ENCODE assay signal across 8 mouse cellular contexts in the genomic region with DNA sequence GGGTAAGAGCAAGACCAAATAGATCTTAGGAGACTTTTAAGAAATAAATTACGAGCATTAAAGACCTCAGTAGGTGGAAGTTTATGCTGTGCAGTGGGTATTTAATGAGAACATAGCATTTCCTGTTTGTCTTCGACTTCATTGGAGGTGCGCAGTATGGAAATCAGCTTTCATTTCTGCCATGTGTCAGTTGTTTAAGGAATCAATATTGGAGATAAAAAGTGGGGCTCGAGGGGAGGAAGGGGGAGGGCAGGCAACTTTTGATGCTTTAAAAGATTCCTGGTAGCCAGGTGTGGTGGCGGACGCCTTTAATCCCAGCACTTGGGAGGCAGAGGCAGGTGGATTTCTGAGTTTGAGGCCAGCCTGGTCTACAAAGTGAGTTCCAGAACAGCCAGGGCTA. TPM values are rescaled to one million over a fixed set of nuclear protein-coding genes. Genes with fewer than 3 reads are reported as not detected.
DNase-seq lines count a peak whose midpoint lies in the region; ATAC-seq and TF ChIP-seq lines count a peak whose summit lies in the region.

No protein-coding gene starts in this region.

- peak overlapping the region; percentile 95 for H3K27ac ChIP-seq in lung, embryonic 15.5 days
- no peak overlapping the region for H3K27ac ChIP-seq in embryonic facial prominence, embryonic 14.5 days (replicated peaks; ENCODE audit: low read depth, low read length)
- peak overlapping the region; percentile 99; the same call in 1 of the 2 replicates for H3K27ac ChIP-seq in intestine, postnatal 0 days (ENCODE audit: low read depth, low read length)
- no peak overlapping the region for H3K27ac ChIP-seq in neural tube, embryonic 14.5 days (ENCODE audit: low read depth, low read length)

- 61% methylated on average over 6 of the region's 6 CpGs for WGBS in lung, embryonic 15.5 days
- 68% methylated on average over 6 of the region's 6 CpGs for WGBS in embryonic facial prominence, embryonic 14.5 days
- 44% methylated on average over 6 of the region's 6 CpGs for WGBS in intestine, postnatal 0 days
- WGBS in neural tube, embryonic 14.5 days: 71% methylated on average over 6 of the region's 6 CpGs

- H3K9ac ChIP-seq in lung, embryonic 15.5 days: no peak overlapping the region
- H3K9ac ChIP-seq in embryonic facial prominence, embryonic 14.5 days (ENCODE audit: low read depth, low read length): peak overlapping the region; percentile 68; the same call in 1 of the 2 replicates
- peak overlapping the region; percentile 79 for H3K9ac ChIP-seq in intestine, postnatal 0 days (ENCODE audit: low read depth, low read length)
- H3K9ac ChIP-seq in neural tube, embryonic 14.5 days (replicated peaks; ENCODE audit: low read depth, low read length): no peak overlapping the region; the same call in 1 of the 2 replicates

- no peaks in the 10 kb centered on the region for H3K9me3 ChIP-seq in lung, embryonic 15.5 days
- H3K9me3 ChIP-seq in embryonic facial prominence, embryonic 14.5 days (ENCODE audit: control insufficient read depth, low read length): no peaks in the 10 kb centered on the region
- H3K9me3 ChIP-seq in intestine, postnatal 0 days (ENCODE audit: control insufficient read depth): no peaks in the 10 kb centered on the region
- H3K9me3 ChIP-seq in neural tube, embryonic 14.5 days (ENCODE audit: control insufficient read depth, low read length): no peaks in the 10 kb centered on the region

- peaks cover 21% of the 10 kb centered on the region for H3K4me1 ChIP-seq in lung, embryonic 15.5 days
- H3K4me1 ChIP-seq in embryonic facial prominence, embryonic 14.5 days (ENCODE audit: control insufficient read depth, insufficient read depth, low read length): no peaks in the 10 kb centered on the region; the same call in 1 of the 2 replicates
- H3K4me1 ChIP-seq in intestine, postnatal 0 days (replicated peaks; ENCODE audit: control insufficient read depth, insufficient read depth, low read length): 0 out of 2 replicates have a peak, but pooled peaks cover 4% of the 10 kb centered on the region
- peaks cover 9% of the 10 kb centered on the region; the same call in 1 of the 2 replicates for H3K4me1 ChIP-seq in neural tube, embryonic 14.5 days (ENCODE audit: control insufficient read depth, insufficient read depth, low read length)

- no peaks in the 10 kb centered on the region for H3K27me3 ChIP-seq in lung, embryonic 15.5 days
- H3K27me3 ChIP-seq in embryonic facial prominence, embryonic 14.5 days (replicated peaks; ENCODE audit: control insufficient read depth, insufficient read depth, low read length): no peaks in the 10 kb centered on the region
- no peaks in the 10 kb centered on the region for H3K27me3 ChIP-seq in intestine, postnatal 0 days (replicated peaks; ENCODE audit: control insufficient read depth, insufficient read depth, low read length)
- H3K27me3 ChIP-seq in neural tube, embryonic 14.5 days (ENCODE audit: control insufficient read depth, insufficient read depth, low read length): no peaks in the 10 kb centered on the region

- ATAC-seq in lung, embryonic 15.5 days (ENCODE audit: borderline replicate concordance, extremely low read depth, low FRiP score, low TSS enrichment): no peak
- 0 out of 2 replicates have a peak, but pooled peaks have one; percentile 3 for ATAC-seq in embryonic facial prominence, embryonic 14.5 days (ENCODE audit: low read depth)
- ATAC-seq in intestine, postnatal 0 days: no peak
- ATAC-seq in neural tube, embryonic 14.5 days (ENCODE audit: low read depth): no peak; the same call in 1 of the 2 replicates
- no peak for ATAC-seq in frontal cortex, adult (ENCODE audit: low TSS enrichment)

- no peak for TF ChIP-seq CTCF in intestine, postnatal 0 days (IDR thresholded peaks at IDR 0.05; ENCODE audit: low read depth)

- no peaks in the 10 kb centered on the region for H3K36me3 ChIP-seq in lung, embryonic 15.5 days
- H3K36me3 ChIP-seq in embryonic facial prominence, embryonic 14.5 days (ENCODE audit: control insufficient read depth, insufficient read depth, low read length): no peaks in the 10 kb centered on the region
- H3K36me3 ChIP-seq in intestine, postnatal 0 days (ENCODE audit: control insufficient read depth, insufficient read depth): no peaks in the 10 kb centered on the region
- no peaks in the 10 kb centered on the region for H3K36me3 ChIP-seq in neural tube, embryonic 14.5 days (ENCODE audit: control insufficient read depth, insufficient read depth, low read length)

- peak overlapping the region; percentile 72 for H3K4me2 ChIP-seq in lung, embryonic 15.5 days
- peak overlapping the region; percentile 72 for H3K4me2 ChIP-seq in embryonic facial prominence, embryonic 14.5 days (ENCODE audit: low read depth, low read length)
- H3K4me2 ChIP-seq in intestine, postnatal 0 days (replicated peaks; ENCODE audit: low read depth): peak overlapping the region; percentile 84
- H3K4me2 ChIP-seq in neural tube, embryonic 14.5 days (ENCODE audit: low read depth, low read length): peak overlapping the region; percentile 61; the same call in 1 of the 2 replicates

- DNase-seq in lung, postnatal 14 days: no peak
- no peak for DNase-seq in embryonic facial prominence, embryonic 14.5 days (ENCODE audit: low spot score)
- no peak for DNase-seq in thymus, postnatal 10 days (ENCODE audit: low spot score in 2 of 2)
- DNase-seq in lung, postnatal 36 days: no peak

- peak overlapping the region; percentile 51 for H3K4me3 ChIP-seq in lung, embryonic 15.5 days
- H3K4me3 ChIP-seq in embryonic facial prominence, embryonic 14.5 days (ENCODE audit: low read depth, low read length): peak overlapping the region; percentile 47
- H3K4me3 ChIP-seq in intestine, postnatal 0 days (ENCODE audit: low read depth, low read length): peak overlapping the region; percentile 54
- H3K4me3 ChIP-seq in neural tube, embryonic 14.5 days (ENCODE audit: low read depth, low read length): peak overlapping the region; percentile 53; the same call in 1 of the 2 replicates

RNA-seq across cellular contexts. Expression of gene Hivep2, which starts 16.4 kb away (rescaled TPM):
- 5.1 and 6.0 TPM in 2 replicates for polyA plus RNA-seq in lung, embryonic 15.5 days (2015; fragmentation: Nextera tagmentation; extraction: Ambion mirVana)
- polyA plus RNA-seq in embryonic facial prominence, embryonic 14.5 days (2014; fragmentation: Nextera tagmentation; extraction: Ambion mirVana): 14.8 and 15.6 TPM in 2 replicates
- 3.5 and 3.8 TPM in 2 replicates for polyA plus RNA-seq in intestine, postnatal 0 days (2015; fragmentation: Nextera tagmentation; extraction: Ambion mirVana)
- 16.7 and 21.0 TPM in 2 replicates for polyA plus RNA-seq in neural tube, embryonic 14.5 days (2014; fragmentation: Nextera tagmentation; extraction: Ambion mirVana)

Comparison
In these comparisons a context has a peak if more than half of its experiments do, and no peak if none do; other contexts are left out.
1. H3K27ac ChIP-seq: peak in lung, embryonic 15.5 days (single experiment) and intestine, postnatal 0 days (single experiment); none in embryonic facial prominence, embryonic 14.5 days (single experiment) and neural tube, embryonic 14.5 days (single experiment).
2. H3K9ac ChIP-seq: peak in embryonic facial prominence, embryonic 14.5 days (single experiment) and intestine, postnatal 0 days (single experiment); none in lung, embryonic 15.5 days (single experiment) and neural tube, embryonic 14.5 days (single experiment).
3. Peak in every context shown above with its lines, with median percentiles within 50 percentile points of each other: H3K4me2 ChIP-seq and H3K4me3 ChIP-seq.